Mouse (Mus musculus) bone marrow, adult 2 months (tissue): ENCODE data around the gene Tsc22d4. TPM values are rescaled to one million over a fixed set of nuclear protein-coding genes. Genes with fewer than 3 reads are reported as not detected.
"Not testable (repeated sequence)": the region's sequence is repeated elsewhere in the genome, so short reads cannot be mapped to it uniquely, and the experiment has no call there.

Experiments
- H3K27ac ChIP-seq: fragments of 200-500 bp; 2 replicates; pipeline ENCODE4 v1.5.1; 2012; ENCODE audit warnings: low read depth, mild to moderate bottlenecking, control low read depth, inconsistent platforms, low read length; ENCODE audit not compliant: control insufficient read depth, poor library complexity, insufficient read depth
- H3K4me1 ChIP-seq: fragments of 200-500 bp; 2 replicates; pipeline ENCODE4 v1.6.1; 2011; ENCODE audit warnings: low read length; ENCODE audit not compliant: control insufficient read depth, insufficient read depth
- H3K4me3 ChIP-seq: fragments of 200-500 bp; replicated peaks from 2 replicates; pipeline ENCODE3; 2011; ENCODE audit warnings: mild to moderate bottlenecking, low read depth, low read length, control low read depth; ENCODE audit not compliant: control insufficient read depth
- CTCF ChIP-seq: fragments of 200-500 bp; IDR thresholded peaks from 2 replicates; pipeline ENCODE4 v1.5.1; 2011; ENCODE audit warnings: low read length, control low read depth; ENCODE audit not compliant: control insufficient read depth, insufficient read depth
- POLR2A ChIP-seq: fragments of 200-500 bp; IDR thresholded peaks from 2 replicates; pipeline ENCODE4 v1.6.1; 2011; ENCODE audit warnings: low read depth, mild to moderate bottlenecking, control low read depth, low read length, borderline replicate concordance; ENCODE audit not compliant: control insufficient read depth
- WGBS: fragments of 180-500 bp; shearing (Covaris S2); methylation state at CpG from one replicate; pipeline ENCODE4 v1.1.7; 2018; 5-methylcytosine and 5-hydroxymethylcytosine counted together
- polyA plus RNA-seq: library from polyadenylated mRNA; stranded (reverse); fragments of >200 nt; gene quantifications from 2 replicates; pipeline ENCODE4 v1.2.4, GENCODE M21; 2011; ENCODE audit warnings: low replicate concordance; ENCODE audit not compliant: missing spikeins, insufficient read depth, insufficient read length

The Tsc22d4 gene
- polyA plus RNA-seq, 1 experiment = 144 TPM

- no peak; the same call in 1 of the 2 replicates for TF ChIP-seq POLR2A
- TF ChIP-seq CTCF = no peak
- Histone ChIP-seq H3K4me1 (peaks cover 2% of the 10 kb centered on the region; the same call in 1 of the 2 replicates), H3K27ac (peak overlapping the region; percentile 99), H3K4me3 (peak overlapping the region; percentile 94)
- under 1% methylated on average over 20 of the region's 20 CpGs for WGBS
Observed at GRCm38 (mm10) chr5:137746282-137746850, 836 bp downstream of the Tsc22d4 start.

- peaks cover 2% of the 10 kb centered on the region; the same call in 1 of the 2 replicates for H3K4me1 ChIP-seq
- peak overlapping the region; percentile 94 for H3K4me3 ChIP-seq
- WGBS = 2% methylated on average over 16 of the region's 16 CpGs
- H3K27ac ChIP-seq = peak overlapping the region; percentile 99
- TF ChIP-seq CTCF (no peak), POLR2A (no peak; the same call in 1 of the 2 replicates)
Observed at GRCm38 (mm10) chr5:137746851-137747325, 1.4 kb downstream of the Tsc22d4 start.

GRCm38 (mm10) chr5:137747326-137747961 is 1.9 kb downstream of the Tsc22d4 start:
- WGBS = 1% methylated on average over 26 of the region's 26 CpGs
- H3K4me3 ChIP-seq = peak overlapping the region; percentile 94
- H3K4me1 ChIP-seq = peaks cover 2% of the 10 kb centered on the region; the same call in 1 of the 2 replicates
- peak overlapping the region; percentile 99 for H3K27ac ChIP-seq
- TF ChIP-seq POLR2A (peak; percentile 30; the same call in 1 of the 2 replicates), CTCF (0 out of 2 replicates have a peak, but pooled peaks have one; percentile 15)

GRCm38 (mm10) chr5:137748130-137748770 is 2.7 kb downstream of the Tsc22d4 start:
- WGBS = 3% methylated on average over 5 of the region's 5 CpGs
- peak overlapping the region; percentile 70 for H3K4me3 ChIP-seq
- peak overlapping the region; percentile 99 for H3K27ac ChIP-seq
- peaks cover 2% of the 10 kb centered on the region; the same call in 1 of the 2 replicates for H3K4me1 ChIP-seq
- TF ChIP-seq POLR2A (no peak), CTCF (no peak)

GRCm38 (mm10) chr5:137749196-137749836 is 3.8 kb downstream of the Tsc22d4 start:
- Histone ChIP-seq H3K27ac (peak overlapping the region; percentile 99), H3K4me1 (peaks cover 2% of the 10 kb centered on the region; the same call in 1 of the 2 replicates), H3K4me3 (peak overlapping the region; percentile 70)
- 4% methylated on average over 6 of the region's 6 CpGs for WGBS
- TF ChIP-seq POLR2A (no peak), CTCF (no peak)

- H3K27ac ChIP-seq, H3K4me3 ChIP-seq, H3K4me1 ChIP-seq: not testable (repeated sequence)
- 86% methylated on average over 7 of the region's 8 CpGs for WGBS
Observed at GRCm38 (mm10) chr5:137750212-137750611, 4.7 kb downstream of the Tsc22d4 start.

- Histone ChIP-seq H3K4me3 (no peak overlapping the region), H3K27ac (no peak overlapping the region), H3K4me1 (no peaks in the 10 kb centered on the region; the same call in 1 of the 2 replicates)
- WGBS = 94% methylated on average over 13 of the region's 13 CpGs
- TF ChIP-seq POLR2A (no peak), CTCF (no peak)
Observed at GRCm38 (mm10) chr5:137751221-137751887, 5.8 kb downstream of the Tsc22d4 start.

- H3K27ac ChIP-seq = no peak overlapping the region
- no peak for TF ChIP-seq CTCF
- no peak for TF ChIP-seq POLR2A
- H3K4me3 ChIP-seq = no peak overlapping the region
- no peaks in the 10 kb centered on the region; the same call in 1 of the 2 replicates for H3K4me1 ChIP-seq
- 86% methylated on average over 6 of the region's 6 CpGs for WGBS
Observed at GRCm38 (mm10) chr5:137751988-137752387, 6.5 kb downstream of the Tsc22d4 start.
